Mouse (Mus musculus): ENCODE results near the gene Tmem126b.

GRCm38 (mm10) chr7:90482607-90483006 lies 6.8 kb upstream of the Tmem126b start:
- no peak for TF ChIP-seq CTCF (IDR thresholded peaks at IDR 0.05; ENCODE audit: low read depth, low read length)
- no peak for TF ChIP-seq POLR2A (IDR thresholded peaks at IDR 0.05; ENCODE audit: borderline replicate concordance, low read depth, low read length)
